Mouse (Mus musculus): Measurements from ENCODE around the gene Cdhr1.
"Not testable (repeated sequence)": the region's sequence is repeated elsewhere in the genome, so short reads cannot be mapped to it uniquely, and the experiment has no call there.

The Cdhr1 gene

GRCm38 (mm10) chr14:37097956-37098530 lies at the start of gene Cdhr1:
Cdhr1 (minus strand) TSS chr14:37098347.
- no peak for DNase-seq

GRCm38 (mm10) chr14:37139051-37139710 lies 41.0 kb upstream of the Cdhr1 start:
- DNase-seq, result peak; percentile 46

GRCm38 (mm10) chr14:37137596-37137995 lies 39.4 kb upstream of the Cdhr1 start:
- DNase-seq, result not testable (repeated sequence)

GRCm38 (mm10) chr14:37136110-37136509 lies 38.0 kb upstream of the Cdhr1 start:
- DNase-seq, result no peak

- no peak for DNase-seq
Observed at GRCm38 (mm10) chr14:37135671-37136070, 37.5 kb upstream of the Cdhr1 start.

GRCm38 (mm10) chr14:37135127-37135593 lies 37.0 kb upstream of the Cdhr1 start, which contains the start of gene Ghitm:
Ghitm (minus strand) TSS chr14:37135272.
- DNase-seq, result peak; percentile 99

GRCm38 (mm10) chr14:37134304-37135126 lies 36.4 kb upstream of the Cdhr1 start:
- no peak for DNase-seq

- peak; percentile 52 for DNase-seq
Observed at GRCm38 (mm10) chr14:37127652-37128051, 29.5 kb upstream of the Cdhr1 start.

- DNase-seq, result no peak
Observed at GRCm38 (mm10) chr14:37119233-37119632, 21.1 kb upstream of the Cdhr1 start.

- no peak for DNase-seq
Observed at GRCm38 (mm10) chr14:37113922-37114321, 15.8 kb upstream of the Cdhr1 start, which contains the start of gene 2610528A11Rik. 2610528A11Rik (minus strand) TSS chr14:37114022.

- peak; percentile 13 for DNase-seq
Observed at GRCm38 (mm10) chr14:37112931-37113330, 14.8 kb upstream of the Cdhr1 start.

- no peak for DNase-seq
Observed at GRCm38 (mm10) chr14:37111371-37111770, 13.2 kb upstream of the Cdhr1 start.

GRCm38 (mm10) chr14:37110456-37110855 lies 12.3 kb upstream of the Cdhr1 start:
- no peak for DNase-seq

GRCm38 (mm10) chr14:37109975-37110374 lies 11.8 kb upstream of the Cdhr1 start:
- peak; percentile 11 for DNase-seq

- DNase-seq, result no peak
Observed at GRCm38 (mm10) chr14:37109460-37109859, 11.3 kb upstream of the Cdhr1 start.

GRCm38 (mm10) chr14:37105846-37106245 lies 7.7 kb upstream of the Cdhr1 start:
- no peak for DNase-seq

- DNase-seq, result peak; percentile 38
Observed at GRCm38 (mm10) chr14:37104747-37105146, 6.6 kb upstream of the Cdhr1 start.

GRCm38 (mm10) chr14:37102484-37102883 lies 4.3 kb upstream of the Cdhr1 start:
- no peak for DNase-seq

GRCm38 (mm10) chr14:37101531-37101930 lies 3.4 kb upstream of the Cdhr1 start:
- DNase-seq, result no peak

- DNase-seq, result no peak
Observed at GRCm38 (mm10) chr14:37095556-37095955, 2.6 kb downstream of the Cdhr1 start.

GRCm38 (mm10) chr14:37094436-37094835 lies 3.7 kb downstream of the Cdhr1 start:
- no peak for DNase-seq

GRCm38 (mm10) chr14:37083755-37084154 lies 14.4 kb downstream of the Cdhr1 start:
- no peak for DNase-seq

GRCm38 (mm10) chr14:37080724-37081123 lies 17.4 kb downstream of the Cdhr1 start:
- DNase-seq, result no peak

- DNase-seq, result peak; percentile 55
Observed at GRCm38 (mm10) chr14:37068516-37068915, 29.6 kb downstream of the Cdhr1 start.
